Mouse (Mus musculus) lung, postnatal 0 days (tissue): Measurements from ENCODE around the gene Trim44.

Experiments used
- CTCF ChIP-seq: IDR thresholded peaks from 2 replicates; pipeline ENCODE4 v1.5.1; 2016; ENCODE audit warnings: antibody characterized with exemption, mild to moderate bottlenecking
- EP300 ChIP-seq: IDR thresholded peaks from 2 replicates; pipeline ENCODE4 v1.6.1; 2016; ENCODE audit warnings: antibody characterized with exemption, mild to moderate bottlenecking, control low read depth

GRCm38 (mm10) chr2:102403306-102403705 lies 4.3 kb downstream of the Trim44 start:
- TF ChIP-seq CTCF (no peak), EP300 (no peak)
